Mouse (Mus musculus) heart, embryonic 14.5 days (tissue): ENCODE measurements around the gene Ppp4r2. TPM values are rescaled to one million over a fixed set of nuclear protein-coding genes. Genes with fewer than 3 reads are reported as not detected.

Source experiments
- ATAC-seq: fragments of 200-750 bp; cut with Nextera tagmentation; 2 replicates; pipeline ENCODE4 v1.8.0; 2017; ENCODE audit warnings: low read depth, moderate TSS enrichment; ENCODE audit not compliant: insufficient number of reproducible peaks, insufficient read depth, low FRiP score
- H3K27ac ChIP-seq, 2 experiments: fragments of 200-500 bp in 1 of 2; fragments of 300-500 bp in 1 of 2; sonication (generic) in 1 of 2; replicated peaks in 1 of 2; 2 replicates each; pipeline ENCODE4 v1.5.1; 2012 to 2014; ENCODE audit warnings: low read depth in 2 of 2, low read length in 2 of 2, control low read depth in 1 of 2, mild to moderate bottlenecking in 1 of 2, mixed read lengths in 1 of 2; ENCODE audit not compliant: control insufficient read depth in 1 of 2, insufficient read depth in 1 of 2
- H3K27me3 ChIP-seq: fragments of 300-500 bp; sonication (generic); 2 replicates; pipeline ENCODE4 v1.6.1; 2014; ENCODE audit warnings: mild to moderate bottlenecking, low read length, control low read depth; ENCODE audit not compliant: control insufficient read depth, insufficient read depth
- H3K36me3 ChIP-seq: fragments of 300-500 bp; sonication (generic); 2 replicates; pipeline ENCODE4 v1.6.1; 2014; ENCODE audit warnings: mild to moderate bottlenecking, control low read depth, low read length, mixed read lengths; ENCODE audit not compliant: control insufficient read depth, insufficient read depth
- H3K4me1 ChIP-seq, 2 experiments: fragments of 200-500 bp in 1 of 2; fragments of 300-500 bp in 1 of 2; sonication (generic) in 1 of 2; 2 replicates each; pipeline ENCODE4 v1.6.1; 2012 to 2014; ENCODE audit warnings: low read length in 2 of 2, control low read depth in 1 of 2, mixed read lengths in 1 of 2; ENCODE audit not compliant: control insufficient read depth in 2 of 2, insufficient read depth in 2 of 2
- H3K4me2 ChIP-seq: fragments of 300-500 bp; sonication (generic); 2 replicates; pipeline ENCODE4 v1.6.1; 2014; ENCODE audit warnings: mild to moderate bottlenecking, low read length
- H3K4me3 ChIP-seq, 2 experiments: fragments of 200-500 bp in 1 of 2; fragments of 300-500 bp in 1 of 2; sonication (generic) in 1 of 2; 2 replicates each; pipeline ENCODE4 v1.5.1; 2012 to 2014; ENCODE audit warnings: low read length in 2 of 2, mild to moderate bottlenecking in 2 of 2, control low read depth in 1 of 2, low read depth in 1 of 2, moderate library complexity in 1 of 2; ENCODE audit not compliant: control insufficient read depth in 1 of 2, insufficient read depth in 1 of 2
- H3K9ac ChIP-seq: fragments of 300-500 bp; sonication (generic); 2 replicates; pipeline ENCODE4 v1.6.1; 2014; ENCODE audit warnings: mild to moderate bottlenecking, low read length
- H3K9me3 ChIP-seq: fragments of 300-500 bp; sonication (generic); 2 replicates; pipeline ENCODE4 v1.6.1; 2016; ENCODE audit warnings: low read length, control low read depth; ENCODE audit not compliant: control insufficient read depth
- whole genome bisulfite sequencing: fragments of 180-500 bp; shearing (Covaris S2); extraction: QIAGEN DNeasy Blood & Tissue Kit; methylation state at CpG from one replicate; pipeline ENCODE4 v1.1.7; 2014; 5-methylcytosine and 5-hydroxymethylcytosine counted together
- polyA plus RNA-seq: library from polyadenylated mRNA; unstranded; fragments of >200 nt; fragmentation: Nextera tagmentation; extraction: Ambion mirVana; gene quantifications from 2 replicates; pipeline ENCODE4 v1.2.1, GENCODE M21; 2014

The Ppp4r2 gene
- polyA plus RNA-seq, 1 experiment from 2014 or later = 24.1 TPM

GRCm38 (mm10) chr6:100885376-100885775 is 52.0 kb downstream of the Ppp4r2 start:
- Histone ChIP-seq H3K4me3 (no peak overlapping the region), H3K4me1 (no peaks in the 10 kb centered on the region), H3K9me3 (peaks cover 3% of the 10 kb centered on the region; the same call in 1 of the 2 replicates), H3K27ac (no peak overlapping the region), H3K9ac (no peak overlapping the region), H3K27me3 (peaks cover 5% of the 10 kb centered on the region; the same call in 1 of the 2 replicates), H3K4me2 (no peak overlapping the region), H3K36me3 (no peaks in the 10 kb centered on the region)
- ATAC-seq = no peak
- WGBS = 57% methylated on average over 7 of the region's 7 CpGs

GRCm38 (mm10) chr6:100887012-100887411 is 53.6 kb downstream of the Ppp4r2 start:
- Histone ChIP-seq H3K27me3 (no peaks in the 10 kb centered on the region), H3K27ac (no peak overlapping the region), H3K4me2 (no peak overlapping the region), H3K4me3 (no peak overlapping the region), H3K36me3 (no peaks in the 10 kb centered on the region), H3K4me1 (peaks cover 5 to 11% of the 10 kb centered on the region in 2 experiments), H3K9ac (no peak overlapping the region), H3K9me3 (peaks cover 3% of the 10 kb centered on the region; the same call in 1 of the 2 replicates)
- no peak for ATAC-seq
- 80% methylated on average over 9 of the region's 9 CpGs for WGBS

GRCm38 (mm10) chr6:100889340-100889739 is 55.9 kb downstream of the Ppp4r2 start:
- Histone ChIP-seq H3K27ac (no peak overlapping the region), H3K4me1 (peaks cover 17 to 26% of the 10 kb centered on the region in 2 experiments), H3K9ac (no peak overlapping the region), H3K4me2 (no peak overlapping the region), H3K27me3 (no peaks in the 10 kb centered on the region), H3K9me3 (no peaks in the 10 kb centered on the region), H3K4me3 (no peak overlapping the region), H3K36me3 (no peaks in the 10 kb centered on the region)
- 65% methylated on average over 6 of the region's 6 CpGs for WGBS
- no peak for ATAC-seq

- Histone ChIP-seq H3K27ac (no peak overlapping the region), H3K36me3 (no peaks in the 10 kb centered on the region), H3K9me3 (no peaks in the 10 kb centered on the region), H3K4me3 (no peak overlapping the region), H3K9ac (no peak overlapping the region), H3K4me1 (peaks cover 17 to 26% of the 10 kb centered on the region in 2 experiments), H3K4me2 (no peak overlapping the region), H3K27me3 (no peaks in the 10 kb centered on the region)
- ATAC-seq = no peak
- WGBS = 67% methylated on average over 4 of the region's 4 CpGs
Observed at GRCm38 (mm10) chr6:100892489-100892888, 59.1 kb downstream of the Ppp4r2 start.

GRCm38 (mm10) chr6:100893073-100893472 is 59.7 kb downstream of the Ppp4r2 start:
- H3K9me3 ChIP-seq = no peaks in the 10 kb centered on the region
- no peaks in the 10 kb centered on the region for H3K36me3 ChIP-seq
- H3K9ac ChIP-seq = no peak overlapping the region
- H3K4me3 ChIP-seq = no peak overlapping the region
- no peaks in the 10 kb centered on the region for H3K27me3 ChIP-seq
- WGBS = 18% methylated on average over 5 of the region's 5 CpGs
- no peak for ATAC-seq
- 0 out of 4 replicates have a peak overlapping the region, but pooled peaks of 1 of the 2 experiments have one; percentile 8 for H3K27ac ChIP-seq
- H3K4me2 ChIP-seq = peak overlapping the region; percentile 28; the same call in 1 of the 2 replicates
- H3K4me1 ChIP-seq = peaks cover 17 to 26% of the 10 kb centered on the region in 2 experiments

- 78% methylated on average over 8 of the region's 8 CpGs for WGBS
- ATAC-seq = no peak
- Histone ChIP-seq H3K9me3 (no peaks in the 10 kb centered on the region), H3K27me3 (no peaks in the 10 kb centered on the region), H3K4me3 (no peak overlapping the region), H3K4me1 (peaks cover 17 to 26% of the 10 kb centered on the region in 2 experiments), H3K36me3 (no peaks in the 10 kb centered on the region), H3K4me2 (no peak overlapping the region), H3K27ac (no peak overlapping the region), H3K9ac (no peak overlapping the region)
Observed at GRCm38 (mm10) chr6:100895183-100895582, 61.8 kb downstream of the Ppp4r2 start.

- H3K9ac ChIP-seq = no peak overlapping the region
- no peaks in the 10 kb centered on the region for H3K27me3 ChIP-seq
- H3K4me3 ChIP-seq = no peak overlapping the region
- no peak for ATAC-seq
- no peak overlapping the region for H3K27ac ChIP-seq
- no peaks in the 10 kb centered on the region for H3K9me3 ChIP-seq
- peaks cover 12 to 16% of the 10 kb centered on the region in 2 experiments for H3K4me1 ChIP-seq
- H3K4me2 ChIP-seq = no peak overlapping the region
- WGBS = 85% methylated on average over 5 of the region's 5 CpGs
- H3K36me3 ChIP-seq = no peaks in the 10 kb centered on the region
Observed at GRCm38 (mm10) chr6:100896883-100897282, 63.5 kb downstream of the Ppp4r2 start.

- no peaks in the 10 kb centered on the region for H3K9me3 ChIP-seq
- no peak overlapping the region for H3K4me3 ChIP-seq
- no peaks in the 10 kb centered on the region for H3K27me3 ChIP-seq
- no peak overlapping the region for H3K9ac ChIP-seq
- ATAC-seq = no peak
- no peak overlapping the region for H3K27ac ChIP-seq
- no peak overlapping the region for H3K4me2 ChIP-seq
- 88% methylated on average over 5 of the region's 5 CpGs for WGBS
- no peaks in the 10 kb centered on the region for H3K36me3 ChIP-seq
- H3K4me1 ChIP-seq = no peaks in the 10 kb centered on the region
Observed at GRCm38 (mm10) chr6:100904463-100904862, 71.0 kb downstream of the Ppp4r2 start.
